Mouse (Mus musculus) stomach, embryonic 14.5 days (tissue): ENCODE measurements at regions not wholly inside any gene's neighbourhood (a gene's known extent, or its start where the extent isn't known, plus 50 kb on each side); places are given as distances from the start of the nearest gene placed in this dataset.

Source experiments
- ATAC-seq: fragments of 200-750 bp; cut with Nextera tagmentation; 2 replicates; pipeline ENCODE4 v1.8.0; 2017; ENCODE audit warnings: low read depth, moderate TSS enrichment; ENCODE audit not compliant: insufficient number of reproducible peaks, insufficient read depth, low FRiP score
- H3K27ac ChIP-seq: fragments of 300-500 bp; sonication (generic); 2 replicates; pipeline ENCODE4 v1.5.1; 2014; ENCODE audit warnings: mild to moderate bottlenecking, low read length, moderate library complexity, mixed read lengths
- H3K27me3 ChIP-seq: fragments of 300-500 bp; sonication (generic); 2 replicates; pipeline ENCODE4 v1.6.1; 2014; ENCODE audit warnings: low read length, control low read depth, mixed read lengths; ENCODE audit not compliant: control insufficient read depth, insufficient read depth
- H3K36me3 ChIP-seq: fragments of 300-500 bp; sonication (generic); 2 replicates; pipeline ENCODE4 v1.6.1; 2014; ENCODE audit warnings: mild to moderate bottlenecking, control low read depth, low read length, moderate library complexity, mixed read lengths; ENCODE audit not compliant: control insufficient read depth, insufficient read depth
- H3K4me1 ChIP-seq: fragments of 300-500 bp; sonication (generic); 2 replicates; pipeline ENCODE4 v1.6.1; 2014; ENCODE audit warnings: low read length, control low read depth, mixed read lengths; ENCODE audit not compliant: control insufficient read depth, insufficient read depth
- H3K4me2 ChIP-seq: fragments of 300-500 bp; sonication (generic); replicated peaks from 2 replicates; pipeline ENCODE4 v1.6.1; 2014; ENCODE audit warnings: low read depth, low read length, control low read depth
- H3K4me3 ChIP-seq: fragments of 300-500 bp; sonication (generic); 2 replicates; pipeline ENCODE4 v1.5.1; 2014; ENCODE audit warnings: low read depth, low read length, control low read depth
- H3K9ac ChIP-seq: fragments of 300-500 bp; sonication (generic); replicated peaks from 2 replicates; pipeline ENCODE4 v1.6.1; 2014; ENCODE audit warnings: low read depth, mild to moderate bottlenecking, control low read depth, low read length, moderate library complexity, mixed read lengths
- H3K9me3 ChIP-seq: fragments of 300-500 bp; sonication (generic); 2 replicates; pipeline ENCODE4 v1.6.1; 2016; ENCODE audit warnings: low read depth, low read length, control low read depth; ENCODE audit not compliant: control insufficient read depth
- WGBS: fragments of 180-500 bp; shearing (Covaris S2); extraction: QIAGEN DNeasy Blood & Tissue Kit; methylation state at CpG from one replicate; pipeline ENCODE4 v1.1.7; 2014; 5-methylcytosine and 5-hydroxymethylcytosine counted together

DNA sequence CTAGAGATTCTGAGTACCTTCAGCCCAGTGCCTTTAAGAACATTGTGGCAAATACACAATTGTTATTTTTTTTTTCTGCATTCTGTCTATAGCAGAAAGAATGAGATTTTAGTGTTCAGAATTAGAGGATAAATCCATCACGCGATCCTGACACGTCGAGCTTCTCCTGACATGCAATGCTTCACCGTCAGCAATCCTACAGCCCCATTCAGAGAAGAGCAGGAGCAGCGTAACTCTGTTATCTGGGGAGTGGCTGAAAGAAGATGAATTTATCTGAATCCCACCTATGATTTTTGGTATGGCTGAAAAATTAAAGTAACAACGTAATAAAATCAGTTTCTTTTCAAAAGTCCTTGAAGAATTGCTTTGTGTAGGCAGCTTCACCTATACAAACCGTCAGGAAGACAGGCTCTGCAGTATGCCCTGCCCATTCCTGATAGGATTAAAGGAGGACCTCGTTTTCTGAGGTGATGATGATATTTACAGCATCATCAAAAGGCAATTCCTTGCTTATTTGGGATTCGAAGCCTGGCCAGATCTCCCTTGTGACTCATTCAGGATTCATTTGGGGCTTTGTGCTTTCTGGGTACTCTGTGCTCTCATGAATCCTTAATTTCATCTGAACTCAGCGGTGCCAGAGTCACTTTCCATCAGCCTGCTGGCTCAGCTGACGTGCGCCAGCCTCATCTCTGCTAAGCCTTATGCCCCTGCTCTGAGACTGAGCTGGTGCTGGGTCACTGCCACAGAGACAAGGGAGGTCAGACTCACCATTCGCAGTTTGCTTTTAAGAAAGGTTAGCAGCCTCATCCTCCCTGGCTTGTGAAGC is 112.3 kb upstream of the Gas2 start:
- ATAC-seq, result no peak
- WGBS, result 62% methylated on average over 14 of the region's 14 CpGs

DNA sequence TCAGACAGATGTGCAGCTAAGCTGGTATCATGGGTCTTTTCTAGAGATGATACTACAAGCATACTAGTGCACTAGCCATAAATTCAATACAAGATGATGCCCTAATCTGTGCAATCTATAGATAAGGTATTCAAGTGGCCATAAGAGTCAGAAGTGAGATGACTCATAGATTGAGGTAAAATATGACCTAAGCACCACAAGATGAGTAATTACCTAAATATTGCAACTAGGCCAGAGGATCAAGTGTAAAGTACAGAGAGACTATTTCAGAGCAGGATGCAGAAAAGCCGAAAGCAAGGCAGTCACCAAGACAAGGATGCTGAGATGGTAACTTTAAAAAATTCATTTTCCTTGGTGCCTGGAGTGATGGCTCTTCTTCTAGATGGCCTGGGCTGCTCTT is 111.5 kb upstream of the Gas2 start:
- H3K4me3 ChIP-seq, result no peak overlapping the region
- no peak for ATAC-seq
- H3K27ac ChIP-seq, result no peak overlapping the region
- H3K9me3 ChIP-seq, result no peaks in the 10 kb centered on the region
- H3K27me3 ChIP-seq, result no peaks in the 10 kb centered on the region
- no peaks in the 10 kb centered on the region for H3K36me3 ChIP-seq
- 76% methylated on average over 1 of the region's 1 CpGs for WGBS
- H3K9ac ChIP-seq, result no peak overlapping the region
- no peaks in the 10 kb centered on the region for H3K4me1 ChIP-seq
- H3K4me2 ChIP-seq, result no peak overlapping the region

More for the DNA sequence above, 112.3 kb upstream of the Gas2 start:
- no peaks in the 10 kb centered on the region for H3K4me1 ChIP-seq
- H3K4me2 ChIP-seq, result no peak overlapping the region
- H3K9me3 ChIP-seq, result no peaks in the 10 kb centered on the region
- no peaks in the 10 kb centered on the region for H3K36me3 ChIP-seq
- no peak overlapping the region for H3K9ac ChIP-seq
- no peak overlapping the region for H3K4me3 ChIP-seq
- H3K27me3 ChIP-seq, result no peaks in the 10 kb centered on the region
- no peak overlapping the region for H3K27ac ChIP-seq

DNA sequence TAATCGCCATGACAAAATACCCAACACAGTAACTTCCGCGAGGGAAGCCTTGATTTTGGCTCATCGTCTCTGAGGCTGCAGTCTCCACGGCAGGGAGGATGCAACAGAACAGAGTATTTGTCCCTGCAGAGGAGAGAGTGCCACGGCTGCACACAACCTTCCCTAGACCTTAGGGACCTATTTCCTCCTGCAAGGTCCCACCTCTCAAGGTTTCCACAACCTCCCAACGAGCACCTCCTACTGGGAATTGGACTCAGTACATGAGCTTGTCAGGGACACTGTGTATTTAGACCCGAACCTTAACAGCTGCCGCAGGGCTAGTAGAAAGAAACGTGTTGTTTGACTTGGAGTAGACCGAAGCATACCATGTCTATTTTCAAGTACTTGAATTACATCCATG is 108.8 kb upstream of the Gas2 start:
- H3K9me3 ChIP-seq, result no peaks in the 10 kb centered on the region
- no peaks in the 10 kb centered on the region for H3K36me3 ChIP-seq
- no peak for ATAC-seq
- no peak overlapping the region for H3K4me3 ChIP-seq
- no peaks in the 10 kb centered on the region for H3K27me3 ChIP-seq
- 85% methylated on average over 11 of the region's 11 CpGs for WGBS
- H3K9ac ChIP-seq, result no peak overlapping the region
- no peaks in the 10 kb centered on the region for H3K4me1 ChIP-seq
- no peak overlapping the region for H3K27ac ChIP-seq
- H3K4me2 ChIP-seq, result no peak overlapping the region

DNA sequence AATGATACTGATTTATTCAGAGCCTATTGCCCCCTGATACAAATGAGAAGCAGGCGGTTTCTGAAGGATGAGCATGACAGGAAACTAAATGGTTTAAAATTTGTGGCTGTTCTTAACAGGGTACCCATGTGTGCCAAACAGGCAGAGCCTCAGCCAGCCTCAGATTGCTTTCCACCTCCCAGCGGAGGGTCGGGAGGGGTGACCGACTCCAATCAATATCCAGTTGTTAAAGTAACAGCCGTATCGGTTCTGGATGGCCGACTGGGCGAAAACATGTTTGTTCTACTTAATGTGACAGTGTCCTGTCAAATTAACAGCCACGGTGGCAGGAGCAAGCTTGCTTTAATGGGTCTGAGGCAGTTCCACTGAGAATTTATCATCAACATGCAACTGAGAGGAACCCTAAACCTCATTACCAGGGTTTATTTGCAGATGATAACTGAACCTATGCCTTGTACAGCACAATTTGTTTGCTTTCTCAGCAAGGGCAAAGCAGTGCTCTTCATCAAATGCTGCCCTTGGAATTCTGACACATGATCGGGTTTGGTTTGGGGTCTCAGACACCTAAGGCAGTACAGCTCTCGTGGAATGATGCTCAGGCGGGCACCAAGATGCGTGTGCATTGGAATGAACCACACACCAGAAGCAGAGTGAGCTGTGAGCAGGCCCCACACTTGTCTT is 107.5 kb upstream of the Gas2 start:
- Histone ChIP-seq H3K27ac (no peak overlapping the region), H3K36me3 (no peaks in the 10 kb centered on the region), H3K4me2 (no peak overlapping the region), H3K9me3 (no peaks in the 10 kb centered on the region), H3K4me1 (no peaks in the 10 kb centered on the region), H3K4me3 (no peak overlapping the region), H3K27me3 (no peaks in the 10 kb centered on the region), H3K9ac (no peak overlapping the region)
- no peak for ATAC-seq
- 45% methylated on average over 13 of the region's 13 CpGs for WGBS

DNA sequence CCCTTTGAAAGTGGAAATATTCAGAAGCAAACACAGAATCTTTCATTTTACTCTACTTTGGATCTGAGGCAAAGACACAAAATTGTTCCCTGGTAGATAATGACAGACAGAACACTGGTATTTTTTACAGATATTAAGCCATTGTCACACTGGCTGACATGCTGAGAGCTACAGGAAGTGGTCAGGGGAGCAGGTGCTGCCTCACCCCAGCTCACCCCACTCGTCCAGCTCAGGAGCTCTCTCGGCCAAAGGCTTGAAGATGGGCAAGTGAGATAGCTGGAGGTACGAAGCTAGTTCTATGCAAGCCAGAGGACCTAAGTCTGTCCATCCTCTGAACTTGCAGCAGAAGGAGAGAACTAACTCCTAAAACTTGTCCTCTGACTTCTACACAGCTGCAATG is 105.6 kb upstream of the Gas2 start:
- no peaks in the 10 kb centered on the region for H3K4me1 ChIP-seq
- H3K27me3 ChIP-seq, result no peaks in the 10 kb centered on the region
- H3K9me3 ChIP-seq, result no peaks in the 10 kb centered on the region
- no peak overlapping the region for H3K9ac ChIP-seq
- ATAC-seq, result no peak
- no peak overlapping the region for H3K4me2 ChIP-seq
- H3K36me3 ChIP-seq, result no peaks in the 10 kb centered on the region
- no peak overlapping the region for H3K4me3 ChIP-seq
- H3K27ac ChIP-seq, result no peak overlapping the region
- 45% methylated on average over 3 of the region's 3 CpGs for WGBS

DNA sequence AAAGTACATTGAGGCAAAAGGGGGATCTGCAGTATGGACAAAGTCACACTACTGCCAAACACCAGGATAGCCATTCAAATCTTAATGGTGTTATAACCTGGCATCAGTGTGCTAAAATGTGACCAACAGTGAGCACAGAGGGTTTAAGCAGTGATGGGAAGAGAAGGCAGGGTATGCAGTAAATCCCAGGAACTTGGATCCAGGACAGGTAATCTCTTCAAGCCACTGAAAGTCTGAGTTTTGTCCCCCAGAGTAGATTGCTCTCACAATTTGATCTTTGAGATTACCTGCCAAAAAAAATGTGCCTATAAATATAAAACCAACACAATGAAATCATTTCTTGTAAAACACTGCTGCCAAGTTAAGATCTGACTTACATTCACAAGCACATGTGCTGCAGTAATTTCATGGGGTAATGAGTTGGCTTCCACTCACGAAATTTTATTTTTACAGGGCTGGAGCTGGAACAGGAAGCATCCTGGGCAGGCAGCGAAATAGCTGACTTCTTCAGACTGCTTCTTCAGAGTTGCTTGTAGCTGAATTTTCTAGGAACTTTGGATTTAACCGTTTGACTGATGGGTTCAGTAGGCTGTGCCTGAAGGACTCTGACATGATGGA is 102.2 kb upstream of the Gas2 start:
- Histone ChIP-seq H3K27me3 (no peaks in the 10 kb centered on the region), H3K36me3 (no peaks in the 10 kb centered on the region), H3K9me3 (no peaks in the 10 kb centered on the region), H3K4me3 (no peak overlapping the region), H3K4me1 (no peaks in the 10 kb centered on the region), H3K4me2 (no peak overlapping the region), H3K9ac (no peak overlapping the region), H3K27ac (no peak overlapping the region)
- 75% methylated on average over 3 of the region's 3 CpGs for WGBS
- no peak for ATAC-seq

DNA sequence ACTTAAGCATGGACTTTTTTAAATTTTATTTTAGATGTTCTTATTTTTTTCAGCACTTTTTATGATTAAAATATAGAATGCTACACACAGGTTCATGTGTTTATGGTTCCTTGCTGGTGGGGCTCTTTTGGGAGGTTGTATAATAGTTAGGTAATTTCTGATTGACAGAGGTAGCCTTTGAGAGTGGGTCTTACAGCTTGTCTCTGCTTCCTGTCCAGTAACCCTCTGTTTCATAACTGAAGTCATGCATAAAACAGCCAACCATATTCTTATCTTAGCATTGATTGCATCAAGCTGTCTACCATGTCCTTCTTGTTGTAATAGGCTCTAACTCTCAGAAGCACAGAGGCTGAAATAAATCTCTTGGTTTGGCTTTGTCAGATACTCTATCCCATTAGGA is 94.7 kb upstream of the Gas2 start:
- Histone ChIP-seq H3K27ac (no peak overlapping the region), H3K4me1 (no peaks in the 10 kb centered on the region), H3K9ac (no peak overlapping the region), H3K9me3 (no peaks in the 10 kb centered on the region), H3K27me3 (no peaks in the 10 kb centered on the region), H3K36me3 (no peaks in the 10 kb centered on the region), H3K4me3 (no peak overlapping the region), H3K4me2 (no peak overlapping the region)
- no peak for ATAC-seq

DNA sequence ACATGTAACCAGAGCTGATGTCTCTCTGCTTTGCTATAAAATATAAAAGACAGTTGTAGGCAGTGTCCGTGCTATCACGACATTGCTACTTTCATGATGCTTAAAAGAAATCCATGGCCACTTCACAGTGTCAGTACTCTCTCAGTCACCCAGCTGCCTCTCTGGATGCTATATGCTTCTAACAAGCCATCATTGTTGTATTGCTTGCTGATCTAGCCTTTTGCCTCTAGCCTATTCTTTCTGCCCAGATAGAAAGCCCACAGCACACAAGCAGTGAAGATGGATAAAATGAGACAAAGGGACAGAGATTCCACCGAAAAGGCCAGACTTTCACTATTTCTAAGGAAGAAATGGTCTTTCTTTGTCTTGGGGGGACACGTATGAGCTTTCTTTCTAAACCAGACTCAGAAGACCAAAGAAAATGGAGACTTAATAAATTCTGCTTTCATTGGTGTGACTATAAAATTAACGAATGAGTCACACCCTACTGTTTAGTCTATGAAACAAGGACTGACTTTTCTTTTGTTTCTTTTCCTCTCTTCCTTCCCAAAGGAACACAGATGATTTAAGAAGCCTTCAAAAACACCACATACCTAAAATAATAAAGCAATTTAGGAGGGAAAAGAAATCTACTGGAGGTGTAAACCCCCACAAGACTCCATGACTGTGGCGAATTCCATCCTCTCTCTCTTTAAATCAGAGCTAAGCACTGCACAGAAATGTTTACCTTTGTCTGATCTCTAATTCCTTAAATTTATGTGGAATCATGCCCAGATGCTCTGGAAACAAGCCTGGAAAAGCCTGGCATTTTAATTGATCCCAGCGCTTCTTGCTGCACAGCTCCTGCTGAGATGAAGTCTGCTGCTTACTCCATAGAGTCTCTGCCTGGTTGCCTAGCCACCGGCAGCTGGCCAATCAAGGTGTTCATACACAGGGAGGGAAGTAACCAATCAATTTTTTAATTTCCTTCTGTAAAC is 89.6 kb upstream of the Gas2 start:
- Histone ChIP-seq H3K4me1 (no peaks in the 10 kb centered on the region), H3K9me3 (no peaks in the 10 kb centered on the region), H3K4me2 (no peak overlapping the region), H3K27ac (no peak overlapping the region), H3K4me3 (no peak overlapping the region), H3K27me3 (no peaks in the 10 kb centered on the region), H3K9ac (no peak overlapping the region), H3K36me3 (no peaks in the 10 kb centered on the region)
- no peak for ATAC-seq
- 64% methylated on average over 8 of the region's 8 CpGs for WGBS
